Mouse (Mus musculus): Measurements from ENCODE around the gene Crocc2. TPM values are rescaled to one million over a fixed set of nuclear protein-coding genes. Genes with fewer than 3 reads are reported as not detected.

Gene Crocc2
- polyA plus RNA-seq, 1 experiment from 2014 or later = not detected

Small RNA genes within 50 kb of the gene (microRNA-seq; reads per million reads assigned to microRNA genes)
- not detected for gene Mir6901

Other genes with a start within 250 kb of the Crocc2 start
- 10.1 and 10.9 TPM in 2 replicates for gene Capn10, start 234.3 kb upstream of the Crocc2 start, polyA plus RNA-seq (2015; fragmentation: Nextera tagmentation; extraction: Ambion mirVana)
- gene Gpr35, start 217.9 kb upstream of the Crocc2 start, polyA plus RNA-seq (2015; fragmentation: Nextera tagmentation; extraction: Ambion mirVana) = 0.37 and 0.42 TPM in 2 replicates
- gene Aqp12, start 162.4 kb upstream of the Crocc2 start, polyA plus RNA-seq (2015; fragmentation: Nextera tagmentation; extraction: Ambion mirVana) = not detected in 2 replicates
- 0.35 and 0.61 TPM in 2 replicates for gene Kif1a, start 66.8 kb upstream of the Crocc2 start, polyA plus RNA-seq (2015; fragmentation: Nextera tagmentation; extraction: Ambion mirVana)
- 4.3 and 4.7 TPM in 2 replicates for gene Agxt, start 33.5 kb upstream of the Crocc2 start, polyA plus RNA-seq (2015; fragmentation: Nextera tagmentation; extraction: Ambion mirVana)
- 0.09 and 0.10 TPM in 2 replicates for gene 2310007B03Rik, start 7.8 kb upstream of the Crocc2 start, polyA plus RNA-seq (2015; fragmentation: Nextera tagmentation; extraction: Ambion mirVana)
- gene Sned1, start 67.1 kb downstream of the Crocc2 start, polyA plus RNA-seq (2015; fragmentation: Nextera tagmentation; extraction: Ambion mirVana) = 0.25 and 0.29 TPM in 2 replicates
- gene Mterf4, start 137.2 kb downstream of the Crocc2 start, polyA plus RNA-seq (2015; fragmentation: Nextera tagmentation; extraction: Ambion mirVana) = 14.5 and 15.1 TPM in 2 replicates
- 46.3 and 65.5 TPM in 2 replicates for gene Ppp1r7, start 174.1 kb downstream of the Crocc2 start, polyA plus RNA-seq (2015; fragmentation: Nextera tagmentation; extraction: Ambion mirVana)
- 6.2 and 6.6 TPM in 2 replicates for gene Pask, start 174.8 kb downstream of the Crocc2 start, polyA plus RNA-seq (2015; fragmentation: Nextera tagmentation; extraction: Ambion mirVana)
- 0.05 and 0.10 TPM in 2 replicates for gene Ano7, start 205.2 kb downstream of the Crocc2 start, polyA plus RNA-seq (2015; fragmentation: Nextera tagmentation; extraction: Ambion mirVana)

All from liver, embryonic 13.5 days (tissue).